ENCODE assay signal across 8 mouse cellular contexts in genomic region chr15:83509950-83510804, GRCm38 (mm10). TPM values are rescaled to one million over a fixed set of nuclear protein-coding genes. Genes with fewer than 3 reads are reported as not detected.
DNase-seq lines count a peak whose midpoint lies in the region; ATAC-seq and TF ChIP-seq lines count a peak whose summit lies in the region.

No protein-coding gene starts in this region.

- peak; percentile 84 for ATAC-seq in forebrain, embryonic 16.5 days

- H3K4me1 ChIP-seq in E14TG2a.4 (replicated peaks; ENCODE audit: low read depth, low read length) = peaks cover 16% of the 10 kb centered on the region
- peaks cover 23% of the 10 kb centered on the region for H3K4me1 ChIP-seq in forebrain, embryonic 16.5 days (replicated peaks; ENCODE audit: control insufficient read depth, insufficient read depth, low read length)
- peaks cover 41% of the 10 kb centered on the region for H3K4me1 ChIP-seq in megakaryocyte, embryonic 14.5 days

- WGBS in forebrain, embryonic 16.5 days = 25% methylated on average over 17 of the region's 17 CpGs

- H3K27me3 ChIP-seq in E14TG2a.4 (ENCODE audit: insufficient read depth, low read length) = no peaks in the 10 kb centered on the region; the same call in 1 of the 2 replicates
- H3K27me3 ChIP-seq in forebrain, embryonic 16.5 days (replicated peaks; ENCODE audit: control insufficient read depth, insufficient read depth, low read length) = no peaks in the 10 kb centered on the region
- peaks cover 13% of the 10 kb centered on the region for H3K27me3 ChIP-seq in megakaryocyte, embryonic 14.5 days (replicated peaks)

- no peak for DNase-seq in gastrocnemius, adult 2 months
- DNase-seq in gastrocnemius, adult 8-10 months (ENCODE audit: low spot score in 2 of 2) = no peak
- DNase-seq in layer of hippocampus, adult 9-11 months = no peak
- DNase-seq in kidney, postnatal 14 days = no peak
- DNase-seq in thymus, postnatal 36 days = no peak

- no peaks in the 10 kb centered on the region for H3K9me3 ChIP-seq in E14TG2a.4 (ENCODE audit: low read length)
- no peaks in the 10 kb centered on the region for H3K9me3 ChIP-seq in forebrain, embryonic 16.5 days (ENCODE audit: control insufficient read depth, low read length)
- 0 out of 2 replicates have a peak, but pooled peaks cover 3% of the 10 kb centered on the region for H3K9me3 ChIP-seq in megakaryocyte, embryonic 14.5 days

- H3K9ac ChIP-seq in forebrain, embryonic 16.5 days (replicated peaks; ENCODE audit: low read depth, low read length) = peak overlapping the region; percentile 67

- H3K4me3 ChIP-seq in gastrocnemius, adult 2 months = peak overlapping the region; percentile 77
- H3K4me3 ChIP-seq in E14TG2a.4 (replicated peaks; ENCODE audit: low read length) = peak overlapping the region; percentile 86
- H3K4me3 ChIP-seq in forebrain, embryonic 16.5 days (replicated peaks; ENCODE audit: low read length) = peak overlapping the region; percentile 54
- H3K4me3 ChIP-seq in megakaryocyte, embryonic 14.5 days (replicated peaks) = peak overlapping the region; percentile 92

- H3K4me2 ChIP-seq in forebrain, embryonic 16.5 days (ENCODE audit: low read length) = peak overlapping the region; percentile 52

- no peaks in the 10 kb centered on the region for H3K36me3 ChIP-seq in E14TG2a.4 (ENCODE audit: insufficient read depth, low read length)
- 0 out of 2 replicates have a peak, but pooled peaks cover 2% of the 10 kb centered on the region for H3K36me3 ChIP-seq in forebrain, embryonic 16.5 days (ENCODE audit: control insufficient read depth, insufficient read depth)
- peaks cover 2% of the 10 kb centered on the region for H3K36me3 ChIP-seq in megakaryocyte, embryonic 14.5 days (replicated peaks; ENCODE audit: low read length)

- intact Hi-C loops in gastrocnemius, adult 2 months (cut with DNase I) = loop anchor here (10.0 kb wide), 1 partner anchor 695 kb away; no protein-coding TSS in a partner anchor

- H3K27ac ChIP-seq in gastrocnemius, adult 2 months = peak overlapping the region; percentile 60
- H3K27ac ChIP-seq in forebrain, embryonic 16.5 days (ENCODE audit: low read length) = peak overlapping the region; percentile 91

- no peak for TF ChIP-seq CTCF in gastrocnemius, adult 2 months (IDR thresholded peaks at IDR 0.05)
- TF ChIP-seq CTCF in E14TG2a.4 (conservative IDR thresholded peaks at IDR 0.05; ENCODE audit: low read length) = peak; percentile 35

RNA-seq across cellular contexts. Expression of gene Ttll1, which starts 0.5 kb away (rescaled TPM):
- total RNA-seq in gastrocnemius, adult 2 months (2021) = 1 to 10 TPM; 2.5 to 3.8 TPM
- 1 to 10 TPM; 2.7 to 4.2 (median 3.5) TPM for total RNA-seq in gastrocnemius, adult 8-10 months (2022)
- 107 and 114 TPM in 2 replicates for polyA plus RNA-seq in forebrain, embryonic 16.5 days (2015; fragmentation: Nextera tagmentation; extraction: Ambion mirVana)
- polyA plus RNA-seq in megakaryocyte, embryonic 14.5 days (2012; ENCODE audit: insufficient read depth, low replicate concordance) = 8.3 TPM in 1 of 2 replicates, not detected in the other

RNA-seq across cellular contexts. Expression of gene Bik, which starts 16.5 kb away (rescaled TPM):
- total RNA-seq in gastrocnemius, adult 2 months (2021) = 1 to 10 TPM in 1 of 2 experiments, under 1 TPM in 1; 0.50 to 1.2 TPM
- total RNA-seq in gastrocnemius, adult 8-10 months (2022) = 1 to 10 TPM; 1.1 to 2.5 (median 2.1) TPM
- polyA plus RNA-seq in forebrain, embryonic 16.5 days (2015; fragmentation: Nextera tagmentation; extraction: Ambion mirVana) = 0.36 and 1.1 TPM in 2 replicates
- 3.1 and 3.5 TPM in 2 replicates for polyA plus RNA-seq in megakaryocyte, embryonic 14.5 days (2012; ENCODE audit: insufficient read depth, low replicate concordance)

RNA-seq across cellular contexts. Expression of gene Pacsin2, which starts 45.8 kb away (rescaled TPM):
- 10 to 100 TPM; 43.7 to 70.1 TPM for total RNA-seq in gastrocnemius, adult 2 months (2021)
- 10 to 100 TPM; 45.3 to 58.5 (median 48.2) TPM for total RNA-seq in gastrocnemius, adult 8-10 months (2022)
- 19.8 and 20.0 TPM in 2 replicates for polyA plus RNA-seq in forebrain, embryonic 16.5 days (2015; fragmentation: Nextera tagmentation; extraction: Ambion mirVana)
- polyA plus RNA-seq in megakaryocyte, embryonic 14.5 days (2012; ENCODE audit: insufficient read depth, low replicate concordance) = 39.9 and 82.1 TPM in 2 replicates

RNA-seq across cellular contexts. Expression of gene Tspo, which starts 53.2 kb away (rescaled TPM):
- 10 to 100 TPM; 22.2 to 22.7 TPM for total RNA-seq in gastrocnemius, adult 2 months (2021)
- 10 to 100 TPM; 25.3 to 34.8 (median 30.5) TPM for total RNA-seq in gastrocnemius, adult 8-10 months (2022)
- polyA plus RNA-seq in forebrain, embryonic 16.5 days (2015; fragmentation: Nextera tagmentation; extraction: Ambion mirVana) = 10.1 and 10.6 TPM in 2 replicates
- 531 TPM in 2 replicates for polyA plus RNA-seq in megakaryocyte, embryonic 14.5 days (2012; ENCODE audit: insufficient read depth, low replicate concordance)

RNA-seq across cellular contexts. Expression of gene Mcat, which starts 53.4 kb away (rescaled TPM):
- 10 to 100 TPM; 18.6 to 23.8 TPM for total RNA-seq in gastrocnemius, adult 2 months (2021)
- 10 to 100 TPM; 21.9 to 25.0 (median 23.2) TPM for total RNA-seq in gastrocnemius, adult 8-10 months (2022)
- 34.3 and 34.7 TPM in 2 replicates for polyA plus RNA-seq in forebrain, embryonic 16.5 days (2015; fragmentation: Nextera tagmentation; extraction: Ambion mirVana)
- 15.3 and 15.9 TPM in 2 replicates for polyA plus RNA-seq in megakaryocyte, embryonic 14.5 days (2012; ENCODE audit: insufficient read depth, low replicate concordance)
